Mouse (Mus musculus) embryonic facial prominence, embryonic 11.5 days (tissue): ENCODE results near the gene A330070K13Rik. TPM values are rescaled to one million over a fixed set of nuclear protein-coding genes. Genes with fewer than 3 reads are reported as not detected.

Experiments
- ATAC-seq: fragments of 200-750 bp; cut with Nextera tagmentation; replicated peaks from 2 replicates; pipeline ENCODE4 v1.8.0; 2017; ENCODE audit warnings: low read depth; ENCODE audit not compliant: insufficient number of reproducible peaks, low FRiP score, low TSS enrichment
- DNase-seq: peaks from one replicate; pipeline ENCODE4 v3.0.0-alpha.2; 2015; ENCODE audit warnings: low spot score
- H3K27ac ChIP-seq: fragments of 300-500 bp; sonication (generic); replicated peaks from 2 replicates; pipeline ENCODE4 v1.5.1; 2014; ENCODE audit warnings: mild to moderate bottlenecking, low read depth, low read length, control low read depth
- H3K27me3 ChIP-seq: fragments of 300-500 bp; sonication (generic); 2 replicates; pipeline ENCODE4 v1.6.1; 2014; ENCODE audit warnings: mild to moderate bottlenecking, low read length, moderate library complexity, mixed read lengths; ENCODE audit not compliant: control insufficient read depth, insufficient read depth
- H3K36me3 ChIP-seq: fragments of 300-500 bp; sonication (generic); replicated peaks from 2 replicates; pipeline ENCODE4 v1.6.1; 2014; ENCODE audit warnings: low read depth, mild to moderate bottlenecking, low read length, moderate library complexity, mixed read lengths; ENCODE audit not compliant: control insufficient read depth, insufficient read depth
- H3K4me1 ChIP-seq: fragments of 300-500 bp; sonication (generic); 2 replicates; pipeline ENCODE4 v1.6.1; 2014; ENCODE audit warnings: low read length, mixed read lengths; ENCODE audit not compliant: control insufficient read depth, insufficient read depth
- H3K4me2 ChIP-seq: fragments of 300-500 bp; sonication (generic); 2 replicates; pipeline ENCODE4 v1.6.1; 2014; ENCODE audit warnings: low read depth, mild to moderate bottlenecking, control low read depth, low read length, moderate library complexity
- H3K4me3 ChIP-seq: fragments of 300-500 bp; sonication (generic); 2 replicates; pipeline ENCODE4 v1.5.1; 2014; ENCODE audit warnings: low read depth, low read length, control low read depth
- H3K9ac ChIP-seq: fragments of 300-500 bp; sonication (generic); replicated peaks from 2 replicates; pipeline ENCODE4 v1.6.1; 2014; ENCODE audit warnings: mild to moderate bottlenecking, control low read depth, low read length
- H3K9me3 ChIP-seq: fragments of 300-500 bp; sonication (generic); replicated peaks from 2 replicates; pipeline ENCODE4 v1.6.1; 2016; ENCODE audit warnings: mild to moderate bottlenecking, low read length, inconsistent platforms, mixed read lengths; ENCODE audit not compliant: control insufficient read depth
- WGBS: fragments of 180-500 bp; shearing (Covaris S2); extraction: QIAGEN DNeasy Blood & Tissue Kit; methylation state at CpG from one replicate; pipeline ENCODE4 v1.1.7; 2014; 5-methylcytosine and 5-hydroxymethylcytosine counted together
- polyA plus RNA-seq: library from polyadenylated mRNA; unstranded; fragments of >200 nt; fragmentation: Nextera tagmentation; extraction: Ambion mirVana; gene quantifications from 2 replicates; pipeline ENCODE4 v1.2.1, GENCODE M21; 2014

Gene A330070K13Rik
- polyA plus RNA-seq, 1 experiment from 2014 or later = not detected

- H3K27me3 ChIP-seq = no peaks in the 10 kb centered on the region
- H3K4me2 ChIP-seq = no peak overlapping the region
- ATAC-seq (no peak), DNase-seq (no peak)
- 80% methylated on average over 2 of the region's 2 CpGs for WGBS
- no peaks in the 10 kb centered on the region for H3K9me3 ChIP-seq
- no peak overlapping the region for H3K9ac ChIP-seq
- 0 out of 2 replicates have a peak, but pooled peaks cover under 1% of the 10 kb centered on the region for H3K36me3 ChIP-seq
- no peak overlapping the region for H3K4me3 ChIP-seq
- no peaks in the 10 kb centered on the region for H3K4me1 ChIP-seq
- no peak overlapping the region for H3K27ac ChIP-seq
Observed at GRCm38 (mm10) chr5:130345871-130346270, 38.6 kb downstream of the A330070K13Rik start.

GRCm38 (mm10) chr5:130344999-130345398 is 39.4 kb downstream of the A330070K13Rik start:
- no peak for ATAC-seq
- 0 out of 2 replicates have a peak, but pooled peaks cover 3% of the 10 kb centered on the region for H3K36me3 ChIP-seq
- no peak overlapping the region for H3K4me2 ChIP-seq
- H3K27ac ChIP-seq = no peak overlapping the region
- no peak overlapping the region for H3K9ac ChIP-seq
- H3K27me3 ChIP-seq = no peaks in the 10 kb centered on the region
- H3K9me3 ChIP-seq = no peaks in the 10 kb centered on the region
- DNase-seq = no peak
- 93% methylated on average over 7 of the region's 7 CpGs for WGBS
- no peak overlapping the region for H3K4me3 ChIP-seq
- no peaks in the 10 kb centered on the region for H3K4me1 ChIP-seq

- 94% methylated on average over 15 of the region's 15 CpGs for WGBS
- H3K36me3 ChIP-seq = 0 out of 2 replicates have a peak, but pooled peaks cover 3% of the 10 kb centered on the region
- ATAC-seq = no peak
Observed at GRCm38 (mm10) chr5:130340656-130341055, 43.8 kb downstream of the A330070K13Rik start.

GRCm38 (mm10) chr5:130335462-130335861 is 49.0 kb downstream of the A330070K13Rik start:
- H3K4me3 ChIP-seq = no peak overlapping the region
- DNase-seq = no peak
- 97% methylated on average over 4 of the region's 4 CpGs for WGBS
- no peak overlapping the region for H3K27ac ChIP-seq
- ATAC-seq = no peak
- no peaks in the 10 kb centered on the region for H3K4me1 ChIP-seq
- H3K27me3 ChIP-seq = no peaks in the 10 kb centered on the region
- no peak overlapping the region for H3K4me2 ChIP-seq
- no peaks in the 10 kb centered on the region for H3K9me3 ChIP-seq
- H3K36me3 ChIP-seq = peaks cover 4% of the 10 kb centered on the region
- H3K9ac ChIP-seq = no peak overlapping the region

More at GRCm38 (mm10) chr5:130340656-130341055, 43.8 kb downstream of the A330070K13Rik start:
- no peak for DNase-seq
- Histone ChIP-seq H3K4me1 (no peaks in the 10 kb centered on the region), H3K4me2 (no peak overlapping the region), H3K9ac (no peak overlapping the region), H3K4me3 (no peak overlapping the region), H3K9me3 (no peaks in the 10 kb centered on the region), H3K27me3 (no peaks in the 10 kb centered on the region), H3K27ac (no peak overlapping the region)

GRCm38 (mm10) chr5:130333971-130334370 is 50.5 kb downstream of the A330070K13Rik start:
- no peak overlapping the region for H3K9ac ChIP-seq
- ATAC-seq (no peak), DNase-seq (no peak)
- no peak overlapping the region for H3K4me2 ChIP-seq
- no peaks in the 10 kb centered on the region for H3K4me1 ChIP-seq
- no peak overlapping the region for H3K27ac ChIP-seq
- H3K4me3 ChIP-seq = no peak overlapping the region
- peaks cover 4% of the 10 kb centered on the region for H3K36me3 ChIP-seq
- H3K27me3 ChIP-seq = no peaks in the 10 kb centered on the region
- no peaks in the 10 kb centered on the region for H3K9me3 ChIP-seq
- WGBS = 95% methylated on average over 11 of the region's 11 CpGs

GRCm38 (mm10) chr5:130333566-130333965 is 50.9 kb downstream of the A330070K13Rik start:
- no peaks in the 10 kb centered on the region for H3K4me1 ChIP-seq
- WGBS = 91% methylated on average over 7 of the region's 7 CpGs
- H3K4me3 ChIP-seq = no peak overlapping the region
- no peaks in the 10 kb centered on the region for H3K9me3 ChIP-seq
- H3K9ac ChIP-seq = no peak overlapping the region
- H3K27me3 ChIP-seq = no peaks in the 10 kb centered on the region
- no peak overlapping the region for H3K4me2 ChIP-seq
- peaks cover 4% of the 10 kb centered on the region for H3K36me3 ChIP-seq
- H3K27ac ChIP-seq = no peak overlapping the region
- DNase-seq (no peak), ATAC-seq (no peak)

- no peak overlapping the region for H3K27ac ChIP-seq
- ATAC-seq = no peak
- H3K4me3 ChIP-seq = no peak overlapping the region
- H3K36me3 ChIP-seq = peaks cover 4% of the 10 kb centered on the region
- no peak for DNase-seq
- WGBS = 74% methylated on average over 4 of the region's 4 CpGs
- H3K4me2 ChIP-seq = no peak overlapping the region
- no peaks in the 10 kb centered on the region for H3K27me3 ChIP-seq
- H3K4me1 ChIP-seq = no peaks in the 10 kb centered on the region
- no peaks in the 10 kb centered on the region for H3K9me3 ChIP-seq
- no peak overlapping the region for H3K9ac ChIP-seq
Observed at GRCm38 (mm10) chr5:130331206-130331605, 53.2 kb downstream of the A330070K13Rik start.

GRCm38 (mm10) chr5:130330801-130331200 is 53.6 kb downstream of the A330070K13Rik start:
- Histone ChIP-seq H3K27ac (no peak overlapping the region), H3K27me3 (no peaks in the 10 kb centered on the region), H3K4me3 (no peak overlapping the region), H3K9me3 (no peaks in the 10 kb centered on the region), H3K9ac (no peak overlapping the region), H3K4me1 (no peaks in the 10 kb centered on the region), H3K36me3 (peaks cover 4% of the 10 kb centered on the region), H3K4me2 (no peak overlapping the region)
- DNase-seq = no peak
- WGBS = 89% methylated on average over 4 of the region's 4 CpGs
- no peak for ATAC-seq
